In genomic region chr16:4847041-4847440, GRCm38 (mm10) we compare ENCODE assay signal across 19 mouse cellular contexts. TPM values are rescaled to one million over a fixed set of nuclear protein-coding genes. Genes with fewer than 3 reads are reported as not detected.
DNase-seq lines count a peak whose midpoint lies in the region; ATAC-seq and TF ChIP-seq lines count a peak whose summit lies in the region.
"Had no signal": no experiment of that assay in that cellular context is flagged by ENCODE, and none has a peak within 500 bp of the region (broad histone marks: within the 10 kb centered on the region; RNA-seq: fewer than 3 reads in every experiment).

No protein-coding gene starts in this region.

- peak; percentile 81 for DNase-seq in A20 (ENCODE audit: low read depth, low spot score)
- DNase-seq in spleen, adult 18-20 months: peak; percentile 35 to 36
- no peak for DNase-seq in heart, postnatal 4 days
- no peak for DNase-seq in gastrocnemius, adult 8-10 months (ENCODE audit: low spot score in 2 of 2)
- DNase-seq in ovary, adult 18-20 months (ENCODE audit: low spot score): no peak
- DNase-seq in urinary bladder, adult 18-20 months (ENCODE audit: low spot score in 2 of 2): no peak
- DNase-seq: adrenal gland, postnatal 10 days; cerebellum, adult 18-20 months; cerebellum, adult 9-11 months; gastrocnemius, adult 2 months had no signal

- H3K4me1 ChIP-seq in bone marrow macrophage, adult 2 months (ENCODE audit: control insufficient read depth, insufficient read depth, low read length): peaks cover 15% of the 10 kb centered on the region
- H3K4me1 ChIP-seq: heart, embryonic 12.5 days; hindbrain, embryonic 15.5 days had no signal

- no peak for TF ChIP-seq CTCF in bone marrow macrophage, adult 2 months (IDR thresholded peaks at IDR 0.05; ENCODE audit: low read depth, low read length)

- peak overlapping the region; percentile 56 for H3K27ac ChIP-seq in bone marrow macrophage, adult 2 months (ENCODE audit: insufficient read depth, low read depth, low read length)
- H3K27ac ChIP-seq: embryonic facial prominence, embryonic 10.5 days; gastrocnemius, adult 2 months; hindbrain, embryonic 15.5 days had no signal

- TF ChIP-seq POLR2A in bone marrow macrophage, adult 2 months (IDR thresholded peaks at IDR 0.05; ENCODE audit: borderline replicate concordance, low read depth, low read length): no peak

- ATAC-seq in megakaryocyte progenitor cell, adult 5-6 weeks (replicated peaks; ENCODE audit: poor library complexity): peak; percentile 34; the same call in 1 of the 2 replicates
- ATAC-seq: forebrain, embryonic 14.5 days had no signal

- H3K4me3 ChIP-seq in bone marrow macrophage, adult 2 months (ENCODE audit: insufficient read depth, low read length): no peak overlapping the region
- H3K4me3 ChIP-seq: embryonic facial prominence, embryonic 10.5 days; gastrocnemius, adult 2 months; heart, embryonic 12.5 days; hindbrain, embryonic 15.5 days had no signal

RNA-seq across cellular contexts. Expression of gene 4930562C15Rik, which starts 11.8 kb away (rescaled TPM):
- not detected in 2 replicates for polyA plus RNA-seq in bone marrow macrophage, adult 2 months (2012; ENCODE audit: insufficient read depth, insufficient read length, missing spikeins)
- not detected in 2 replicates for total RNA-seq in megakaryocyte progenitor cell, adult 5-6 weeks (2015)
- not detected in 2 replicates for total RNA-seq in megakaryocyte progenitor cell, adult 5-6 weeks (2017)
- total RNA-seq in heart, postnatal 4 days (2021): not detected
- not detected for total RNA-seq in gastrocnemius, adult 8-10 months (2022)
- total RNA-seq: adrenal gland, postnatal 10 days; gastrocnemius, adult 2 months; heart, adult 8-10 months; heart, postnatal 25 days had no signal
- polyA plus RNA-seq: G1E had no signal

RNA-seq across cellular contexts. Expression of gene Ubald1, which starts 33.1 kb away (rescaled TPM):
- polyA plus RNA-seq in bone marrow macrophage, adult 2 months (2012; ENCODE audit: insufficient read depth, insufficient read length, missing spikeins): 68.4 and 72.6 TPM in 2 replicates
- 36.5 and 38.4 TPM in 2 replicates for total RNA-seq in megakaryocyte progenitor cell, adult 5-6 weeks (2015)
- total RNA-seq in megakaryocyte progenitor cell, adult 5-6 weeks (2017): 16.3 and 16.5 TPM in 2 replicates
- 10 to 100 TPM; 22.6 to 24.8 TPM for total RNA-seq in heart, postnatal 4 days (2021)
- total RNA-seq in gastrocnemius, adult 8-10 months (2022): 10 to 100 TPM; 28.6 to 40.8 (median 34.3) TPM

RNA-seq across cellular contexts. Expression of gene Mgrn1, which starts 39.0 kb away (rescaled TPM):
- polyA plus RNA-seq in bone marrow macrophage, adult 2 months (2012; ENCODE audit: insufficient read depth, insufficient read length, missing spikeins): 66.4 and 75.4 TPM in 2 replicates
- total RNA-seq in megakaryocyte progenitor cell, adult 5-6 weeks (2015): 20.5 and 23.2 TPM in 2 replicates
- 12.6 and 18.2 TPM in 2 replicates for total RNA-seq in megakaryocyte progenitor cell, adult 5-6 weeks (2017)
- 100 to 1,000 TPM; 170 to 187 TPM for total RNA-seq in heart, postnatal 4 days (2021)
- total RNA-seq in gastrocnemius, adult 8-10 months (2022): 10 to 100 TPM; 52.1 to 66.7 (median 55.3) TPM

RNA-seq across cellular contexts. Expression of gene Cdip1, which starts 56.9 kb away (rescaled TPM):
- 32.4 and 32.9 TPM in 2 replicates for polyA plus RNA-seq in bone marrow macrophage, adult 2 months (2012; ENCODE audit: insufficient read depth, insufficient read length, missing spikeins)
- total RNA-seq in megakaryocyte progenitor cell, adult 5-6 weeks (2015): 10.3 and 12.2 TPM in 2 replicates
- 10.7 and 11.5 TPM in 2 replicates for total RNA-seq in megakaryocyte progenitor cell, adult 5-6 weeks (2017)
- 100 to 1,000 TPM in 1 of 2 experiments, 10 to 100 TPM in 1; 96.3 to 105 TPM for total RNA-seq in heart, postnatal 4 days (2021)
- 10 to 100 TPM; 68.2 to 77.8 (median 71.6) TPM for total RNA-seq in gastrocnemius, adult 8-10 months (2022)

Comparison
In these comparisons a context has a peak if more than half of its experiments do, and no peak if none do; other contexts are left out.
1. DNase-seq: peak in A20 (single experiment) and spleen, adult 18-20 months (2 of 2); none in heart, postnatal 4 days (single experiment), gastrocnemius, adult 8-10 months (0 of 2), ovary, adult 18-20 months (single experiment) and urinary bladder, adult 18-20 months (0 of 2).